Mouse (Mus musculus): ENCODE measurements around the gene Prmt9. TPM values are rescaled to one million over a fixed set of nuclear protein-coding genes. Genes with fewer than 3 reads are reported as not detected.

Gene Prmt9
- polyA plus RNA-seq, 1 experiment from 2014 or later, result 22.0 TPM

- peaks cover 8% of the 10 kb centered on the region; the same call in 1 of the 2 replicates for H3K36me3 ChIP-seq (ENCODE audit: insufficient read depth)
- H3K9me3 ChIP-seq (ENCODE audit: low read depth, low read length), result no peaks in the 10 kb centered on the region
- H3K4me2 ChIP-seq, result peak overlapping the region; percentile 79
- ATAC-seq (ENCODE audit: insufficient read depth) (no peak), DNase-seq (no peak)
- H3K4me3 ChIP-seq (ENCODE audit: low read depth, low read length), result peak overlapping the region; percentile 80
- peaks cover 7% of the 10 kb centered on the region; the same call in 1 of the 2 replicates for H3K4me1 ChIP-seq (ENCODE audit: insufficient read depth)
- H3K27ac ChIP-seq (ENCODE audit: low read depth), result no peak overlapping the region
- TF ChIP-seq CTCF (IDR thresholded peaks at IDR 0.05; ENCODE audit: low read depth), result no peak
- no peaks in the 10 kb centered on the region for H3K27me3 ChIP-seq (ENCODE audit: insufficient read depth, low read length)
- H3K9ac ChIP-seq, result peak overlapping the region; percentile 68
- 10% methylated on average over 7 of the region's 7 CpGs for WGBS
Measured at GRCm38 (mm10) chr8:77609621-77610020, 60.4 kb downstream of the Prmt9 start.

- ATAC-seq (ENCODE audit: insufficient read depth) (peak; percentile 97), DNase-seq (peak; percentile 99)
- H3K9me3 ChIP-seq (ENCODE audit: low read depth, low read length), result no peaks in the 10 kb centered on the region
- under 1% methylated on average over 36 of the region's 36 CpGs for WGBS
- peaks cover 4% of the 10 kb centered on the region; the same call in 1 of the 2 replicates for H3K36me3 ChIP-seq (ENCODE audit: insufficient read depth)
- peak within 1 kb of the TSS; percentile 36; the same call in 1 of the 2 replicates for H3K27ac ChIP-seq (ENCODE audit: low read depth)
- H3K27me3 ChIP-seq (ENCODE audit: insufficient read depth, low read length), result no peaks in the 10 kb centered on the region
- peak within 1 kb of the TSS; percentile 68 for H3K9ac ChIP-seq
- peak within 1 kb of the TSS; percentile 79 for H3K4me2 ChIP-seq
- H3K4me3 ChIP-seq (ENCODE audit: low read depth, low read length), result peak within 1 kb of the TSS; percentile 80
- H3K4me1 ChIP-seq (ENCODE audit: insufficient read depth), result peaks cover 7% of the 10 kb centered on the region; the same call in 1 of the 2 replicates
- TF ChIP-seq CTCF (IDR thresholded peaks at IDR 0.05; ENCODE audit: low read depth), result no peak
Measured at GRCm38 (mm10) chr8:77610374-77610969, 61.3 kb downstream of the Prmt9 start, which contains the start of gene Tmem184c. TSS of gene Tmem184c (minus strand) at chr8:77610698.

GRCm38 (mm10) chr8:77617916-77618315 lies 68.7 kb downstream of the Prmt9 start:
- ATAC-seq (ENCODE audit: insufficient read depth) (peak; percentile 85; the same call in 1 of the 2 replicates), DNase-seq (peak; percentile 92)
- Histone ChIP-seq H3K27me3 (ENCODE audit: insufficient read depth, low read length) (no peaks in the 10 kb centered on the region), H3K36me3 (ENCODE audit: insufficient read depth) (no peaks in the 10 kb centered on the region), H3K4me2 (no peak overlapping the region), H3K4me1 (ENCODE audit: insufficient read depth) (no peaks in the 10 kb centered on the region), H3K27ac (ENCODE audit: low read depth) (no peak overlapping the region), H3K4me3 (ENCODE audit: low read depth, low read length) (no peak overlapping the region), H3K9ac (no peak overlapping the region), H3K9me3 (ENCODE audit: low read depth, low read length) (no peaks in the 10 kb centered on the region)
- WGBS, result 24% methylated on average over 2 of the region's 2 CpGs
- TF ChIP-seq CTCF (IDR thresholded peaks at IDR 0.05; ENCODE audit: low read depth), result peak; percentile 73

- Histone ChIP-seq H3K4me2 (no peak overlapping the region), H3K9me3 (ENCODE audit: low read depth, low read length) (no peaks in the 10 kb centered on the region), H3K27ac (ENCODE audit: low read depth) (no peak overlapping the region), H3K4me3 (ENCODE audit: low read depth, low read length) (no peak overlapping the region), H3K36me3 (ENCODE audit: insufficient read depth) (no peaks in the 10 kb centered on the region), H3K27me3 (ENCODE audit: insufficient read depth, low read length) (no peaks in the 10 kb centered on the region), H3K4me1 (ENCODE audit: insufficient read depth) (no peaks in the 10 kb centered on the region), H3K9ac (no peak overlapping the region)
- whole genome bisulfite sequencing, result 84% methylated on average over 7 of the region's 7 CpGs
- ATAC-seq (ENCODE audit: insufficient read depth), result no peak
- TF ChIP-seq CTCF (IDR thresholded peaks at IDR 0.05; ENCODE audit: low read depth), result no peak
- DNase-seq, result no peak
Measured at GRCm38 (mm10) chr8:77623677-77624209, 74.5 kb downstream of the Prmt9 start.

GRCm38 (mm10) chr8:77629858-77630537 lies 80.8 kb downstream of the Prmt9 start:
- no peak overlapping the region for H3K9ac ChIP-seq
- ATAC-seq (ENCODE audit: insufficient read depth) (peak; percentile 81), DNase-seq (peak; percentile 97)
- no peak overlapping the region for H3K4me3 ChIP-seq (ENCODE audit: low read depth, low read length)
- H3K4me2 ChIP-seq, result no peak overlapping the region
- H3K4me1 ChIP-seq (ENCODE audit: insufficient read depth), result no peaks in the 10 kb centered on the region
- peak; percentile 98 for TF ChIP-seq CTCF (IDR thresholded peaks at IDR 0.05; ENCODE audit: low read depth)
- H3K36me3 ChIP-seq (ENCODE audit: insufficient read depth), result no peaks in the 10 kb centered on the region
- H3K27me3 ChIP-seq (ENCODE audit: insufficient read depth, low read length), result no peaks in the 10 kb centered on the region
- 17% methylated on average over 15 of the region's 15 CpGs for whole genome bisulfite sequencing
- H3K9me3 ChIP-seq (ENCODE audit: low read depth, low read length), result no peaks in the 10 kb centered on the region
- H3K27ac ChIP-seq (ENCODE audit: low read depth), result peak overlapping the region; percentile 59; the same call in 1 of the 2 replicates

GRCm38 (mm10) chr8:77630691-77631090 lies 81.5 kb downstream of the Prmt9 start:
- peak; percentile 50 for DNase-seq
- 20% methylated on average over 3 of the region's 3 CpGs for WGBS
- H3K27me3 ChIP-seq (ENCODE audit: insufficient read depth, low read length), result no peaks in the 10 kb centered on the region
- TF ChIP-seq CTCF (IDR thresholded peaks at IDR 0.05; ENCODE audit: low read depth), result no peak
- H3K9ac ChIP-seq, result no peak overlapping the region
- no peak for ATAC-seq (ENCODE audit: insufficient read depth)
- no peak overlapping the region for H3K4me3 ChIP-seq (ENCODE audit: low read depth, low read length)
- no peak overlapping the region for H3K4me2 ChIP-seq
- no peaks in the 10 kb centered on the region for H3K4me1 ChIP-seq (ENCODE audit: insufficient read depth)
- H3K36me3 ChIP-seq (ENCODE audit: insufficient read depth), result no peaks in the 10 kb centered on the region
- H3K9me3 ChIP-seq (ENCODE audit: low read depth, low read length), result no peaks in the 10 kb centered on the region
- peak overlapping the region; percentile 71; the same call in 1 of the 2 replicates for H3K27ac ChIP-seq (ENCODE audit: low read depth)

Other genes with a start within 250 kb of the Prmt9 start
- 23.2 and 23.5 TPM in 2 replicates for gene Arhgap10, start 31.4 kb upstream of the Prmt9 start, polyA plus RNA-seq (2014; fragmentation: Nextera tagmentation; extraction: Ambion mirVana)
- gene Tmem184c, start 61.3 kb downstream of the Prmt9 start, polyA plus RNA-seq (2014; fragmentation: Nextera tagmentation; extraction: Ambion mirVana), result 37.8 and 38.5 TPM in 2 replicates
- 140 and 147 TPM in 2 replicates for gene Ednra, start 175.1 kb downstream of the Prmt9 start, polyA plus RNA-seq (2014; fragmentation: Nextera tagmentation; extraction: Ambion mirVana)

Data from lung, embryonic 14.5 days (tissue).